Mouse (Mus musculus): ENCODE results near the gene Ptch2. TPM values are rescaled to one million over a fixed set of nuclear protein-coding genes. Genes with fewer than 3 reads are reported as not detected.

Ptch2 gene
- total RNA-seq, 2 experiments from 2014 or later, result 1.1 to 2.0 TPM

- DNase-seq (ENCODE audit: low spot score in 2 of 2), result no peak
Observed at GRCm38 (mm10) chr4:117104672-117105071, 8.8 kb downstream of the Ptch2 start.

GRCm38 (mm10) chr4:117105127-117105526 is 9.3 kb downstream of the Ptch2 start:
- DNase-seq (ENCODE audit: low spot score in 2 of 2), result no peak

DNA sequence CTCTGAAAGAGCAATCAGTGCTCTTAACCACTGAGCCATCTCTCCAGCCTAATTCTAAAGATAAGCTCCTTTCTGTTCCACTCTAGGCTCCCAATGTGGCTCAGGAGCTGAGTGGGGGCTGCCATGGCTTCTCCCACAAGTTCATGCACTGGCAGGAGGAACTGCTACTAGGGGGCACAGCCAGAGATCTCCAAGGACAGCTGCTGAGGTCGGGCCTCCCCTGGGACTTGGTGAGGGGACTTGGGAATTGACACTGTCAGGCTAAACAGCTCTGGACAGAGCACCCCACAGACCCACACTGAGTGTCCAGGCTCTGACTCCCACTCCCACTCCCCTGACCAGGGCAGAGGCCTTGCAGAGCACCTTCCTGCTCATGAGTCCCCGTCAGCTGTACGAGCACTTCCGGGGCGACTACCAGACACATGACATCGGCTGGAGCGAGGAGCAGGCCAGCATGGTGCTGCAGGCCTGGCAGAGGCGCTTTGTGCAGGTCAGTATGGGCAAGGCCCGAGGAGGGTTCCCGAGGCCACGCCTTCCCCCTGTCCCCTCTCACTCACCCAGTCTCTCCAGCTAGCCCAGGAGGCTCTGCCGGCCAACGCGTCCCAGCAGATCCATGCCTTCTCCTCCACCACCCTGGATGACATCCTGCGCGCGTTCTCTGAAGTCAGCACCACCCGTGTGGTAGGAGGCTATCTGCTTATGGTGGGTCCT is 12.1 kb downstream of the Ptch2 start:
- no peak for DNase-seq (ENCODE audit: low spot score in 2 of 2)

DNA sequence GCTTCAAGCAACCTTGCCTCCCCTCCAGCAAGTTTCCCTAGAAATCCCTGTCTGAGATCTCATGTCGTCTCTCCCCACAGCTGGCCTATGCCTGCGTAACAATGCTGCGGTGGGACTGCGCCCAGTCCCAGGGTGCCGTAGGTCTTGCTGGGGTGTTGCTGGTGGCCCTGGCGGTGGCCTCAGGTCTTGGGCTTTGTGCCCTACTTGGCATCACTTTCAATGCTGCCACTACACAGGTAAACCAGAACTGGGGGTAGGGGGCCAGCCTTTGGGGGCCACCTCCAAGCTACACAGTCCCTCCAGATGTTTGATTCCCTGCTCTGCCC is 12.6 kb downstream of the Ptch2 start:
- DNase-seq (ENCODE audit: low spot score in 2 of 2), result no peak

- no peak for DNase-seq (ENCODE audit: low spot score in 2 of 2)
Observed at GRCm38 (mm10) chr4:117109330-117109729, 13.5 kb downstream of the Ptch2 start.

DNA sequence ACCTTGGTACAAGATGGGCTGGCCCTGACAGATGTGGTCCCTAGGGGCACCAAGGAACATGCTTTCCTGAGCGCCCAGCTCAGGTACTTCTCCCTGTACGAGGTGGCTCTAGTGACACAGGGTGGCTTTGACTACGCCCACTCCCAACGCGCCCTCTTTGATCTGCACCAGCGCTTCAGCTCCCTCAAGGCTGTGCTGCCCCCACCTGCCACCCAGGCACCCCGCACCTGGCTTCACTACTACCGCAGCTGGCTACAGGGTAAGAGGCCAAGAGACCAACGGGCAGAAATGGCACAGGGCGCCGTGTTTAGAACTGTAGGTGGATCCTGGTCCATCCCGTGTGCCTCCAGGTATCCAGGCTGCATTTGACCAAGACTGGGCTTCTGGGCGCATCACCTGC is 14.4 kb downstream of the Ptch2 start:
- no peak for DNase-seq (ENCODE audit: low spot score in 2 of 2)

DNA sequence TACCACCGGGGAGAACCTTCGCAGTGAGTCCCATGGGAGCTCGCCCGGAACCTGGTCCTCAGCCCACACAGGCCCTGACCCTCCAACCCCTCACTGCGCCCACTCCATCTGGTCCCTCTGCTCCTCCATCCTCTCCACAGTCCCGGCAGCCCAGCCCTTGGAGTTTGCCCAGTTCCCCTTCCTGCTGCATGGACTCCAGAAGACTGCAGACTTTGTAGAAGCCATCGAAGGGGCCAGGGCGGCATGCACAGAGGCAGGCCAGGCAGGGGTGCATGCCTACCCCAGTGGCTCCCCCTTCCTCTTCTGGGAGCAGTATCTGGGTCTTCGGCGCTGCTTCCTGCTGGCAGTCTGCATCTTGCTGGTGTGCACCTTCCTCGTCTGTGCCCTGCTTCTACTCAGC is 15.1 kb downstream of the Ptch2 start:
- DNase-seq (ENCODE audit: low spot score in 2 of 2), result no peak

- no peak for DNase-seq (ENCODE audit: low spot score in 2 of 2)
Observed at GRCm38 (mm10) chr4:117113237-117113636, 17.4 kb downstream of the Ptch2 start.

GRCm38 (mm10) chr4:117115592-117115991 is 19.7 kb downstream of the Ptch2 start:
- no peak for DNase-seq (ENCODE audit: low spot score in 2 of 2)

GRCm38 (mm10) chr4:117117931-117118330 is 22.1 kb downstream of the Ptch2 start:
- no peak for DNase-seq (ENCODE audit: low spot score in 2 of 2)

DNA sequence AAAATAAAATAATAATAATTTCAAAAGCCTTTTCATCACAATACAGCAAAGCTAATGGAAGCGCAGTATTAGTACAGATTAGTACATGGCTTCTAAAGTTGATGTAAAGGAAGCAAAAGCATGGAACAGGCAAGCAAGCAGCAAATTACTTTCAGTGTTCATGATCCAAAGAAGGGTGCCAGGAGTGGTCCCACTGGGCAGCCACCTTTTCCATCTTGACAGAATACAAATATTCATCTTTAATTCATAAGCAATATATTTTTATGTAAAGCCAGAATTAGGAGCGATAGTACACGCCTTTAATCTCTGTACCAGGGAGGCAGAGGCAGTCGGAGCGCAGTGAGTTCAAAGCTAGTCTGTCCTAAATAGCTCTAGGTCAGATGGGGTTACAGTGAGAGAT is 23.8 kb downstream of the Ptch2 start:
- DNase-seq (ENCODE audit: low spot score in 2 of 2), result no peak

GRCm38 (mm10) chr4:117120052-117120444 is 24.2 kb downstream of the Ptch2 start:
- DNase-seq (ENCODE audit: low spot score in 2 of 2), result no peak

GRCm38 (mm10) chr4:117120445-117121414 is 24.9 kb downstream of the Ptch2 start:
- DNase-seq (ENCODE audit: low spot score in 2 of 2), result peak; percentile 95

GRCm38 (mm10) chr4:117122209-117122608 is 26.3 kb downstream of the Ptch2 start:
- DNase-seq (ENCODE audit: low spot score in 2 of 2), result no peak

GRCm38 (mm10) chr4:117123546-117124217 is 27.8 kb downstream of the Ptch2 start:
- no peak for DNase-seq (ENCODE audit: low spot score in 2 of 2)

- DNase-seq (ENCODE audit: low spot score in 2 of 2), result no peak
Observed at GRCm38 (mm10) chr4:117124218-117124517, 28.3 kb downstream of the Ptch2 start.

- DNase-seq (ENCODE audit: low spot score in 2 of 2), result no peak
Observed at GRCm38 (mm10) chr4:117124518-117125347, 28.9 kb downstream of the Ptch2 start.

- peak; percentile 67 to 71 for DNase-seq (ENCODE audit: low spot score in 2 of 2)
Observed at GRCm38 (mm10) chr4:117125348-117125909, 29.6 kb downstream of the Ptch2 start, which contains the start of gene Btbd19. Gene Btbd19, minus strand, starts transcription at chr4:117125725.

GRCm38 (mm10) chr4:117125910-117126674 is 30.2 kb downstream of the Ptch2 start:
- peak in 1 of 2 experiments; percentile 33 for DNase-seq (ENCODE audit: low spot score in 2 of 2)
